Mouse (Mus musculus) stomach, embryonic 16.5 days (tissue): ENCODE data around the gene Cd2. TPM values are rescaled to one million over a fixed set of nuclear protein-coding genes. Genes with fewer than 3 reads are reported as not detected.

ENCODE experiments used
- ATAC-seq: fragments of 200-750 bp; cut with Nextera tagmentation; 2 replicates; pipeline ENCODE4 v1.8.0; 2017; ENCODE audit warnings: moderate number of reproducible peaks, moderate TSS enrichment; ENCODE audit not compliant: insufficient read depth, low FRiP score
- H3K27ac ChIP-seq: fragments of 300-500 bp; sonication (generic); 2 replicates; pipeline ENCODE4 v1.5.1; 2014; ENCODE audit warnings: low read length
- H3K27me3 ChIP-seq: fragments of 300-500 bp; sonication (generic); 2 replicates; pipeline ENCODE4 v1.6.1; 2014; ENCODE audit warnings: low read length, control low read depth, mixed read lengths; ENCODE audit not compliant: control insufficient read depth, insufficient read depth
- H3K36me3 ChIP-seq: fragments of 300-500 bp; sonication (generic); 2 replicates; pipeline ENCODE4 v1.6.1; 2014; ENCODE audit warnings: low read length; ENCODE audit not compliant: control insufficient read depth, insufficient read depth
- H3K4me1 ChIP-seq: fragments of 300-500 bp; sonication (generic); 2 replicates; pipeline ENCODE4 v1.6.1; 2014; ENCODE audit warnings: low read length, control low read depth, mixed read lengths; ENCODE audit not compliant: control insufficient read depth, insufficient read depth
- H3K4me2 ChIP-seq: fragments of 300-500 bp; sonication (generic); 2 replicates; pipeline ENCODE4 v1.6.1; 2014; ENCODE audit warnings: low read depth, low read length, mixed read lengths
- H3K4me3 ChIP-seq: fragments of 300-500 bp; sonication (generic); replicated peaks from 2 replicates; pipeline ENCODE4 v1.5.1; 2014; ENCODE audit warnings: mild to moderate bottlenecking, low read length
- H3K9ac ChIP-seq: fragments of 300-500 bp; sonication (generic); 2 replicates; pipeline ENCODE4 v1.6.1; 2014; ENCODE audit warnings: low read length
- H3K9me3 ChIP-seq: fragments of 300-500 bp; sonication (generic); replicated peaks from 2 replicates; pipeline ENCODE4 v1.6.1; 2016; ENCODE audit warnings: low read length, control low read depth; ENCODE audit not compliant: control insufficient read depth
- WGBS: fragments of 180-500 bp; shearing (Covaris S2); extraction: QIAGEN DNeasy Blood & Tissue Kit; methylation state at CpG from one replicate; pipeline ENCODE4 v1.1.7; 2014; 5-methylcytosine and 5-hydroxymethylcytosine counted together
- polyA plus RNA-seq: library from polyadenylated mRNA; unstranded; fragments of >200 nt; fragmentation: Nextera tagmentation; extraction: Ambion mirVana; gene quantifications from 2 replicates; pipeline ENCODE4 v1.2.1, GENCODE M21; 2015

Cd2 gene
- polyA plus RNA-seq, 1 experiment from 2014 or later, result 0.34 TPM

- ATAC-seq, result no peak
- H3K9me3 ChIP-seq, result no peaks in the 10 kb centered on the region
- no peaks in the 10 kb centered on the region for H3K27me3 ChIP-seq
- no peaks in the 10 kb centered on the region for H3K36me3 ChIP-seq
- H3K4me3 ChIP-seq, result no peak overlapping the region
- WGBS, result 81% methylated on average over 5 of the region's 5 CpGs
- H3K27ac ChIP-seq, result no peak overlapping the region
- H3K4me1 ChIP-seq, result no peaks in the 10 kb centered on the region
- H3K4me2 ChIP-seq, result no peak overlapping the region
- H3K9ac ChIP-seq, result no peak overlapping the region
These were observed 59.7 kb downstream of the Cd2 start for GRCm38 (mm10) chr3:101228066-101228465.

Other genes starting within 250 kb of the Cd2 start
- gene Ptgfrn, start 177.7 kb downstream of the Cd2 start, polyA plus RNA-seq, result 4.6 and 4.9 TPM in 2 replicates
- 35.3 and 36.7 TPM in 2 replicates for gene Igsf3, start 89.1 kb upstream of the Cd2 start, polyA plus RNA-seq